Mouse (Mus musculus) small intestine, adult 2 months (tissue): ENCODE results near the gene Ulk4. TPM values are rescaled to one million over a fixed set of nuclear protein-coding genes. Genes with fewer than 3 reads are reported as not detected.

ENCODE experiments used
- H3K27ac ChIP-seq: fragments of 200-500 bp; 2 replicates; pipeline ENCODE4 v1.5.1; 2012; ENCODE audit warnings: low read depth, low read length, control low read depth, inconsistent platforms; ENCODE audit not compliant: insufficient read depth
- H3K27me3 ChIP-seq: fragments of 200-500 bp; 2 replicates; pipeline ENCODE4 v1.6.1; 2012; ENCODE audit warnings: mild to moderate bottlenecking, moderate library complexity, low read length, inconsistent platforms; ENCODE audit not compliant: control insufficient read depth, insufficient read depth
- H3K36me3 ChIP-seq: fragments of 200-500 bp; 2 replicates; pipeline ENCODE4 v1.6.1; 2012; ENCODE audit warnings: mild to moderate bottlenecking, low read length, control low read depth, inconsistent platforms; ENCODE audit not compliant: control insufficient read depth, insufficient read depth
- H3K4me1 ChIP-seq: fragments of 200-500 bp; 2 replicates; pipeline ENCODE4 v1.6.1; 2012; ENCODE audit warnings: low read length, inconsistent platforms, mixed read lengths; ENCODE audit not compliant: control insufficient read depth, insufficient read depth, insufficient read length
- H3K4me3 ChIP-seq: fragments of 200-500 bp; 2 replicates; pipeline ENCODE4 v1.5.1; 2012; ENCODE audit warnings: low read depth, mild to moderate bottlenecking, control low read depth, inconsistent platforms, low read length, moderate library complexity
- CTCF ChIP-seq: fragments of 200-500 bp; IDR thresholded peaks from 2 replicates; pipeline ENCODE4 v1.5.1; 2012; ENCODE audit warnings: low read depth, mild to moderate bottlenecking, control low read depth, inconsistent platforms, low read length, moderate library complexity, mixed read lengths; ENCODE audit not compliant: insufficient replicate concordance, insufficient read length; ENCODE audit errors: extremely low read depth
- POLR2A ChIP-seq: fragments of 200-500 bp; IDR thresholded peaks from 2 replicates; pipeline ENCODE4 v1.6.1; 2012; ENCODE audit warnings: low read depth, mild to moderate bottlenecking, control low read depth, inconsistent platforms, low read length, moderate library complexity
- WGBS: fragments of 180-500 bp; shearing (Covaris S2); methylation state at CpG from one replicate; pipeline ENCODE4 v1.1.7; 2018; 5-methylcytosine and 5-hydroxymethylcytosine counted together
- polyA plus RNA-seq: library from polyadenylated mRNA; depleted of rRNA; stranded (reverse); fragments of >200 nt; gene quantifications from 2 replicates; pipeline ENCODE4 v1.2.3, GENCODE M21; 2012

Ulk4 gene
- polyA plus RNA-seq, 1 experiment, result 0.65 TPM

GRCm38 (mm10) chr9:121164607-121165006 lies 112.4 kb downstream of the Ulk4 start:
- no peak for TF ChIP-seq CTCF
- no peak for TF ChIP-seq POLR2A
- Histone ChIP-seq H3K27ac (no peak overlapping the region), H3K4me3 (no peak overlapping the region), H3K36me3 (no peaks in the 10 kb centered on the region), H3K4me1 (no peaks in the 10 kb centered on the region), H3K27me3 (no peaks in the 10 kb centered on the region)
- WGBS, result 85% methylated on average over 7 of the region's 7 CpGs

GRCm38 (mm10) chr9:121162789-121163188 lies 114.2 kb downstream of the Ulk4 start:
- WGBS, result 35% methylated on average over 5 of the region's 5 CpGs
- no peaks in the 10 kb centered on the region for H3K36me3 ChIP-seq
- no peak overlapping the region for H3K4me3 ChIP-seq
- no peaks in the 10 kb centered on the region for H3K27me3 ChIP-seq
- no peak for TF ChIP-seq POLR2A
- TF ChIP-seq CTCF, result peak; percentile 46; the same call in 1 of the 2 replicates
- H3K27ac ChIP-seq, result no peak overlapping the region
- no peaks in the 10 kb centered on the region for H3K4me1 ChIP-seq

GRCm38 (mm10) chr9:121161818-121162565 lies 115.0 kb downstream of the Ulk4 start:
- H3K27ac ChIP-seq, result no peak overlapping the region
- H3K27me3 ChIP-seq, result no peaks in the 10 kb centered on the region
- TF ChIP-seq CTCF, result no peak
- no peak for TF ChIP-seq POLR2A
- H3K4me3 ChIP-seq, result no peak overlapping the region
- H3K36me3 ChIP-seq, result no peaks in the 10 kb centered on the region
- 82% methylated on average over 12 of the region's 12 CpGs for WGBS
- H3K4me1 ChIP-seq, result no peaks in the 10 kb centered on the region

- 68% methylated on average over 9 of the region's 9 CpGs for WGBS
Observed at GRCm38 (mm10) chr9:121156253-121156831, 120.7 kb downstream of the Ulk4 start.

GRCm38 (mm10) chr9:121153276-121153675 lies 123.7 kb downstream of the Ulk4 start:
- H3K27ac ChIP-seq, result no peak overlapping the region
- H3K4me1 ChIP-seq, result no peaks in the 10 kb centered on the region
- TF ChIP-seq CTCF (no peak), POLR2A (no peak)
- H3K4me3 ChIP-seq, result no peak overlapping the region
- H3K36me3 ChIP-seq, result no peaks in the 10 kb centered on the region
- no peaks in the 10 kb centered on the region for H3K27me3 ChIP-seq
- WGBS, result 88% methylated on average over 5 of the region's 5 CpGs

More at GRCm38 (mm10) chr9:121156253-121156831, 120.7 kb downstream of the Ulk4 start:
- Histone ChIP-seq H3K27ac (no peak overlapping the region), H3K27me3 (no peaks in the 10 kb centered on the region), H3K4me3 (no peak overlapping the region), H3K4me1 (no peaks in the 10 kb centered on the region), H3K36me3 (no peaks in the 10 kb centered on the region)
- TF ChIP-seq CTCF, result no peak
- TF ChIP-seq POLR2A, result no peak

- H3K4me1 ChIP-seq, result no peaks in the 10 kb centered on the region
- 47% methylated on average over 3 of the region's 3 CpGs for WGBS
- H3K4me3 ChIP-seq, result no peak overlapping the region
- H3K27ac ChIP-seq, result no peak overlapping the region
- H3K36me3 ChIP-seq, result no peaks in the 10 kb centered on the region
- H3K27me3 ChIP-seq, result no peaks in the 10 kb centered on the region
- TF ChIP-seq CTCF, result no peak
- TF ChIP-seq POLR2A, result no peak
Observed at GRCm38 (mm10) chr9:121148602-121149001, 128.4 kb downstream of the Ulk4 start.

- Histone ChIP-seq H3K36me3 (no peaks in the 10 kb centered on the region), H3K27me3 (no peaks in the 10 kb centered on the region), H3K4me3 (no peak overlapping the region), H3K4me1 (no peaks in the 10 kb centered on the region), H3K27ac (no peak overlapping the region)
- TF ChIP-seq POLR2A (no peak), CTCF (no peak)
- 83% methylated on average over 6 of the region's 6 CpGs for WGBS
Observed at GRCm38 (mm10) chr9:121143208-121143607, 133.8 kb downstream of the Ulk4 start.

GRCm38 (mm10) chr9:121132549-121132948 lies 144.4 kb downstream of the Ulk4 start:
- H3K27ac ChIP-seq, result no peak overlapping the region
- no peaks in the 10 kb centered on the region for H3K27me3 ChIP-seq
- no peaks in the 10 kb centered on the region for H3K36me3 ChIP-seq
- H3K4me1 ChIP-seq, result no peaks in the 10 kb centered on the region
- no peak overlapping the region for H3K4me3 ChIP-seq
- 49% methylated on average over 6 of the region's 6 CpGs for WGBS
- TF ChIP-seq POLR2A (no peak), CTCF (no peak)
